Mouse (Mus musculus) adipocyte (in vitro differentiated cells): ENCODE measurements at regions not wholly inside any gene's neighbourhood (a gene's known extent, or its start where the extent isn't known, plus 50 kb on each side); places are given as distances from the start of the nearest gene placed in this dataset.
A peak's percentile ranks its signal among the peaks of the same experiment; 100 is the strongest.

Experiments
- DNase-seq: peaks from one replicate; pipeline ENCODE4 v3.0.0-alpha.2; 2016; ENCODE audit warnings: low spot score

- DNase-seq: no peak
Observed at GRCm38 (mm10) chr15:38569011-38569640, 1143.8 kb downstream of the 4930447A16Rik start.

GRCm38 (mm10) chr15:38570144-38570543 is 1144.8 kb downstream of the 4930447A16Rik start:
- no peak for DNase-seq

GRCm38 (mm10) chr15:38570735-38571134 is 1145.4 kb downstream of the 4930447A16Rik start:
- no peak for DNase-seq

GRCm38 (mm10) chr15:38572652-38573051 is 1147.3 kb downstream of the 4930447A16Rik start:
- no peak for DNase-seq

GRCm38 (mm10) chr15:38574447-38574846 is 1149.1 kb downstream of the 4930447A16Rik start:
- DNase-seq: no peak

GRCm38 (mm10) chr15:38575254-38575653 is 1149.9 kb downstream of the 4930447A16Rik start:
- DNase-seq: no peak

- DNase-seq: no peak
Observed at GRCm38 (mm10) chr15:38577691-38578090, 1152.3 kb downstream of the 4930447A16Rik start.

GRCm38 (mm10) chr15:38579481-38579880 is 1154.1 kb downstream of the 4930447A16Rik start:
- DNase-seq: no peak

GRCm38 (mm10) chr15:38583500-38583899 is 1158.1 kb downstream of the 4930447A16Rik start:
- no peak for DNase-seq

- DNase-seq: no peak
Observed at GRCm38 (mm10) chr15:38584425-38584824, 1159.1 kb downstream of the 4930447A16Rik start.

- DNase-seq: no peak
Observed at GRCm38 (mm10) chr15:38585610-38586009, 1160.3 kb downstream of the 4930447A16Rik start.

GRCm38 (mm10) chr15:38586594-38586993 is 1161.2 kb downstream of the 4930447A16Rik start:
- DNase-seq: no peak

- DNase-seq: no peak
Observed at GRCm38 (mm10) chr15:38588268-38588667, 1162.9 kb downstream of the 4930447A16Rik start.

- DNase-seq: no peak
Observed at GRCm38 (mm10) chr15:38589010-38589409, 1163.7 kb downstream of the 4930447A16Rik start.

- no peak for DNase-seq
Observed at GRCm38 (mm10) chr15:38589675-38590074, 1164.3 kb downstream of the 4930447A16Rik start.

- DNase-seq: no peak
Observed at GRCm38 (mm10) chr15:38594095-38594494, 1168.7 kb downstream of the 4930447A16Rik start.

- DNase-seq: no peak
Observed at GRCm38 (mm10) chr15:38594747-38595146, 1169.4 kb downstream of the 4930447A16Rik start.

GRCm38 (mm10) chr15:38595820-38596219 is 1170.5 kb downstream of the 4930447A16Rik start:
- DNase-seq: no peak

- DNase-seq: no peak
Observed at GRCm38 (mm10) chr15:38597458-38597857, 1172.1 kb downstream of the 4930447A16Rik start.

- DNase-seq: no peak
Observed at GRCm38 (mm10) chr15:38601436-38601835, 1176.1 kb downstream of the 4930447A16Rik start.

GRCm38 (mm10) chr15:38602187-38602870 is 1177.0 kb downstream of the 4930447A16Rik start:
- peak; percentile 11 for DNase-seq

GRCm38 (mm10) chr15:38603918-38604317 is 1178.6 kb downstream of the 4930447A16Rik start:
- no peak for DNase-seq

GRCm38 (mm10) chr15:38607368-38607767 is 1182.0 kb downstream of the 4930447A16Rik start:
- no peak for DNase-seq
